Mouse (Mus musculus) c-Kit-positive CD71-positive TER-119-positive erythroid progenitor cells, embryonic 14.5 days (primary cell): ENCODE results near the gene Gm44973.

Experiments
- DNase-seq: peaks from one replicate; pipeline ENCODE4 v3.0.0-alpha.2; 2013; ENCODE audit warnings: low spot score

The Gm44973 gene

GRCm38 (mm10) chr7:5081939-5082338, 66.6 kb downstream of the Gm44973 start:
- no peak for DNase-seq
